Mouse (Mus musculus) macrophage (primary cell): ENCODE results near the gene Olfr1443. TPM values are rescaled to one million over a fixed set of nuclear protein-coding genes. Genes with fewer than 3 reads are reported as not detected.
"Not testable (repeated sequence)": the region's sequence is repeated elsewhere in the genome, so short reads cannot be mapped to it uniquely, and the experiment has no call there.

Source experiments
- H3K27ac ChIP-seq: fragments of 350-480 bp; formaldehyde crosslinking; 2 replicates; pipeline ENCODE4 v1.9.0; 2021
- H3K36me3 ChIP-seq: fragments of 350-480 bp; formaldehyde crosslinking; 2 replicates; pipeline ENCODE4 v1.9.0; 2021; ENCODE audit errors: inconsistent target
- H3K4me3 ChIP-seq: fragments of 350-480 bp; formaldehyde crosslinking; 2 replicates; pipeline ENCODE4 v1.9.0; 2021; ENCODE audit errors: inconsistent target
- H3K79me2 ChIP-seq: fragments of 350-480 bp; formaldehyde crosslinking; 2 replicates; pipeline ENCODE4 v1.9.0; 2021; ENCODE audit errors: inconsistent target
- WGBS: methylation state at CpG from one replicate; pipeline ENCODE4 v1.1.7; 2026; ENCODE audit warnings: inconsistent platforms; ENCODE audit not compliant: missing documents; 5-methylcytosine and 5-hydroxymethylcytosine counted together
- polyA plus RNA-seq: library from polyadenylated mRNA; stranded (reverse); fragments of 250-400 nt; gene quantifications from 3 replicates; pipeline ENCODE4 v1.2.4, GENCODE M21; 2018; ENCODE audit warnings: inconsistent platforms
- total RNA-seq, 78 experiments: library from RNA; depleted of rRNA; stranded (reverse); fragments of 250-400 nt; gene quantifications; 1 replicate in 9 of 78; 2 replicates in 24 of 78; 3 replicates in 43 of 78; 4 replicates in 2 of 78; pipeline ENCODE4 v1.2.4; 2018; ENCODE audit warnings: inconsistent platforms in 56 of 78

Gene Olfr1443
- not detected for total RNA-seq (2018; cell fraction: chromatin; rRNA removed)
- not detected for total RNA-seq (2018; cell fraction: cytosol; rRNA removed)
- not detected for total RNA-seq (2018; cell fraction: nucleus; rRNA removed)
- not detected in 3 replicates for polyA plus RNA-seq

- no peak within 1 kb of the TSS for H3K27ac ChIP-seq
- H3K4me3 ChIP-seq: no peak within 1 kb of the TSS
- H3K79me2 ChIP-seq: no peaks in the 10 kb centered on the region
- WGBS: 73% methylated on average over 3 of the region's 3 CpGs
- H3K36me3 ChIP-seq: no peaks in the 10 kb centered on the region
These were observed at the start of gene Olfr1443 for GRCm38 (mm10) chr19:12677812-12678211. TSS of gene Olfr1443 (plus strand) at chr19:12678112.

- 57% methylated on average over 4 of the region's 4 CpGs for WGBS
- Histone ChIP-seq H3K27ac (no peak within 1 kb of the TSS), H3K4me3 (no peak within 1 kb of the TSS), H3K36me3 (no peaks in the 10 kb centered on the region), H3K79me2 (no peaks in the 10 kb centered on the region)
These were observed 44.7 kb upstream of the Olfr1443 start, which contains the start of gene Glyat for GRCm38 (mm10) chr19:12633176-12633575. TSS of gene Glyat (plus strand) at chr19:12633308.

- Histone ChIP-seq H3K4me3 (no peak overlapping the region), H3K36me3 (no peaks in the 10 kb centered on the region), H3K79me2 (no peaks in the 10 kb centered on the region), H3K27ac (no peak overlapping the region)
- 86% methylated on average over 3 of the region's 3 CpGs for WGBS
These were observed 43.7 kb upstream of the Olfr1443 start for GRCm38 (mm10) chr19:12634259-12634658.

GRCm38 (mm10) chr19:12634963-12635362 lies 42.9 kb upstream of the Olfr1443 start:
- H3K36me3 ChIP-seq: no peaks in the 10 kb centered on the region
- H3K27ac ChIP-seq: no peak overlapping the region
- H3K4me3 ChIP-seq: no peak overlapping the region
- no peaks in the 10 kb centered on the region for H3K79me2 ChIP-seq
- WGBS: 82% methylated on average over 4 of the region's 4 CpGs

- H3K36me3 ChIP-seq: no peaks in the 10 kb centered on the region
- no peaks in the 10 kb centered on the region for H3K79me2 ChIP-seq
- H3K4me3 ChIP-seq: no peak overlapping the region
- H3K27ac ChIP-seq: no peak overlapping the region
- 78% methylated on average over 3 of the region's 3 CpGs for WGBS
These were observed 41.0 kb upstream of the Olfr1443 start for GRCm38 (mm10) chr19:12636863-12637262.

- H3K36me3 ChIP-seq: no peaks in the 10 kb centered on the region
- no peaks in the 10 kb centered on the region for H3K79me2 ChIP-seq
- no peak overlapping the region for H3K4me3 ChIP-seq
- 92% methylated on average over 1 of the region's 1 CpGs for WGBS
- H3K27ac ChIP-seq: no peak overlapping the region
These were observed 39.9 kb upstream of the Olfr1443 start for GRCm38 (mm10) chr19:12638049-12638448.

- Histone ChIP-seq H3K4me3 (no peak overlapping the region), H3K79me2 (no peaks in the 10 kb centered on the region), H3K36me3 (no peaks in the 10 kb centered on the region), H3K27ac (no peak overlapping the region)
These were observed 28.4 kb upstream of the Olfr1443 start for GRCm38 (mm10) chr19:12649511-12649910.

- WGBS: 100% methylated on average over 1 of the region's 1 CpGs
These were observed 11.8 kb upstream of the Olfr1443 start for GRCm38 (mm10) chr19:12666156-12666555.

GRCm38 (mm10) chr19:12668601-12669000 lies 9.3 kb upstream of the Olfr1443 start:
- H3K36me3 ChIP-seq, H3K79me2 ChIP-seq, H3K27ac ChIP-seq, H3K4me3 ChIP-seq: not testable (repeated sequence)
- WGBS: 91% methylated on average over 3 of the region's 3 CpGs

More at GRCm38 (mm10) chr19:12666156-12666555, 11.8 kb upstream of the Olfr1443 start:
- Histone ChIP-seq H3K36me3 (no peaks in the 10 kb centered on the region), H3K79me2 (no peaks in the 10 kb centered on the region), H3K4me3 (no peak overlapping the region), H3K27ac (no peak overlapping the region)

GRCm38 (mm10) chr19:12670139-12670538 lies 7.8 kb upstream of the Olfr1443 start, which contains the start of gene Olfr1442:
TSS of gene Olfr1442 (plus strand) at chr19:12670439.
- H3K27ac ChIP-seq: no peak within 1 kb of the TSS
- no peaks in the 10 kb centered on the region for H3K36me3 ChIP-seq
- H3K79me2 ChIP-seq: no peaks in the 10 kb centered on the region
- no peak within 1 kb of the TSS for H3K4me3 ChIP-seq

- no peak overlapping the region for H3K4me3 ChIP-seq
- no peaks in the 10 kb centered on the region for H3K79me2 ChIP-seq
- WGBS: 85% methylated on average over 4 of the region's 4 CpGs
- H3K36me3 ChIP-seq: no peaks in the 10 kb centered on the region
- no peak overlapping the region for H3K27ac ChIP-seq
These were observed 6.9 kb upstream of the Olfr1443 start for GRCm38 (mm10) chr19:12671051-12671450.

- no peaks in the 10 kb centered on the region for H3K36me3 ChIP-seq
- no peak overlapping the region for H3K4me3 ChIP-seq
- no peak overlapping the region for H3K27ac ChIP-seq
- no peaks in the 10 kb centered on the region for H3K79me2 ChIP-seq
These were observed 6.7 kb downstream of the Olfr1443 start for GRCm38 (mm10) chr19:12684638-12685037.

- Histone ChIP-seq H3K4me3 (no peak overlapping the region), H3K36me3 (no peaks in the 10 kb centered on the region), H3K27ac (no peak overlapping the region), H3K79me2 (no peaks in the 10 kb centered on the region)
These were observed 7.3 kb downstream of the Olfr1443 start for GRCm38 (mm10) chr19:12685231-12685630.

- Histone ChIP-seq H3K36me3 (no peaks in the 10 kb centered on the region), H3K4me3 (no peak within 1 kb of the TSS), H3K27ac (no peak within 1 kb of the TSS), H3K79me2 (no peaks in the 10 kb centered on the region)
- 88% methylated on average over 3 of the region's 3 CpGs for WGBS
These were observed 17.7 kb downstream of the Olfr1443 start, which contains the start of gene Keg1 for GRCm38 (mm10) chr19:12695590-12695989. TSS of gene Keg1 (plus strand) at chr19:12695786.

GRCm38 (mm10) chr19:12696221-12696620 lies 18.3 kb downstream of the Olfr1443 start:
- Histone ChIP-seq H3K79me2 (no peaks in the 10 kb centered on the region), H3K4me3 (no peak overlapping the region), H3K36me3 (no peaks in the 10 kb centered on the region), H3K27ac (no peak overlapping the region)

- Histone ChIP-seq H3K36me3 (no peaks in the 10 kb centered on the region), H3K27ac (no peak overlapping the region), H3K79me2 (no peaks in the 10 kb centered on the region), H3K4me3 (no peak overlapping the region)
- 89% methylated on average over 1 of the region's 2 CpGs for WGBS
These were observed 30.5 kb downstream of the Olfr1443 start for GRCm38 (mm10) chr19:12708458-12708857.
